Mouse (Mus musculus) fat pad, adult 2 months (tissue): ENCODE measurements around the gene Coq6.
A peak's percentile ranks its signal among the peaks of the same experiment; 100 is the strongest.
"Not testable (repeated sequence)": the region's sequence is repeated elsewhere in the genome, so short reads cannot be mapped to it uniquely, and the experiment has no call there.

Experiments
- DNase-seq: peaks from one replicate; pipeline ENCODE4 v3.0.0-alpha.2; 2011; ENCODE audit warnings: low read depth, low spot score; ENCODE audit errors: extremely low read depth

The Coq6 gene

DNA sequence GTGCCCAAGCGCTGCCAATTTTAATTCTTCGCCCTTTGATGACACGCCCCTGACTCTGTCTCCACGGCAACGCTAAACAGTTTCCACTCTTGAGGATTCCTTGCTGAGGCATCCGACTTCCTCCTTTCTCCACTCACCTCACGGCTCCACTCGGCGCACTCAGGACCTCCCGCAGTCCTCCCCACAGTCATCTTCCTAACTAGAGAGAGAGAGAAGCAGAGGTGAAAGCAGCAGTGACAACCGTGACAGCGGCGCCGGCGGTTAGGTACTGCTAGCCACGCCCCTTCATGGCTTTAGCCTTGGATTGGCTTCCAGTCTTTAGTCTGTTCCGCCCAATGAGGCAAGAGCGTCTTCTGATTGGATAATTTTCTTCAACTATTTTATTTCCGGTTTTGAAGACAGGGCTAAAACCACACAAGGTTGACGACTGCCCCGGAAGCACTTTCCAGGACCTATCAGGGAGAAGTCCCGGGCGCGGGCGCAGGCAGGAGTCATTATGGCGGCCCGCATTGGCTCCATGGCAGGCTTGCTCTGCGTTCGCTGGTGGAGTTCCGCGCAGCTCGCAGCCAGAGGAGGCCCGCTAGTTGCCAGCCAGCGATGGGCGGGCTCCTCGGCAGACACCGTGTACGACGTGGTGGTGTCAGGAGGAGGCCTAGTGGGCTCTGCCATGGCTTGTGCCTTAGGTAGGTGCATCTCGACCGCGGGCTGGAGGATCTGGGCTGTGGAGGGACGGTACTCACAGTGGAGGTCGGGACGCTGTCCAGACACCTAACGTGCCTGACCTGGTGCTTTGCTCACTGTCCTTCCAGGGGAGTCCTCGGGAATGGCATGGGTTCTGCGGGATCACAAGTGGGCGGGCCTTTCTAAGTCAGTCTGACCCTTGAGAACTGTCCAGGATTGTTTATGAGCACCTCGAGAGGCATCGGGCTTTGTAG lies at the start of gene Coq6, which contains the start of gene Fam161b:
Coq6 (plus strand) TSS at position 103 of the 935 bp plus-strand sequence.
Fam161b (minus strand) TSS at position 279 of the 935 bp plus-strand sequence.
- DNase-seq, result peak; percentile 94

DNA sequence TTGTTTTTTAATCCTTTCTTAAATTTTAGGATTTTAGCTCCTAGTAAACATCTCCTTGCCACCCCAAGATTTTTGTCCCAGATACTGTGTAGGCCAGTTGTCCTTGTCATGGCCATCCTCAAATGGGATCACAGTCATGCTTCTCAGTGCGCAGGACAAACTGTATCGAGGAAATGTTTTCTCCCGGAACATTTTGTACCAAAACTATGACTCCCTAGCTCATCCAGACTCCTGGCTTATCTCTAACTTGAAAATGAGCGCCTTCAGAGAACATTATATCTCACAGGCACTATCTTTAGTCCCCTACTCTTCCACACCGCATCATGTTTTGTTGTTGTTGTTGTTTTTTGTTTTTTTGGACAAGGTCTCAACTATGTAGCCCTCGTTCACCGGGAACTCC lies 45.5 kb upstream of the Coq6 start:
- DNase-seq, result no peak

- no peak for DNase-seq
Measured at GRCm38 (mm10) chr12:84316721-84317621, 44.5 kb upstream of the Coq6 start, which contains the start of gene Zfp410. Gene Zfp410, plus strand, starts transcription at chr12:84316852.

DNA sequence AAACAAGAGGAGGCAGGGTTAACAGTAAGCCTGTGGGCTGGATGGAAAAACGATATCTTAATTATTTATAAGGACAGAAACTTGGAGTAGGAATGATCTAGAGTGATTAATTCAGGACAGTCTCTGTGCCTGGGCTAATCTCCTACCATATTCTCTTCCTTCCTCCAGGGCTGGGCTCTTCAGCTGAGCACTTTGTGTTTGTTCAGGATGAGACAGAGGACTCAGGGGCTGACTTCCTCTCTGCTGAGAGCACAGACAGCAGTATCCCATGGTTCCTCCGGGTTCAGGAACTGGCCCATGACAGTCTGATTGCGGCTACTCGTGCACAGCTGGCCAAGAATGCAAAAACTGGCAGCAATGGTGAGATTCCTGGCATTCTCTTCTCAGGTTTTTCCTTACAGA lies 34.3 kb upstream of the Coq6 start:
- no peak for DNase-seq

- DNase-seq, result no peak
Measured at GRCm38 (mm10) chr12:84336963-84337625, 24.4 kb upstream of the Coq6 start.

GRCm38 (mm10) chr12:84347192-84347591 lies 14.3 kb upstream of the Coq6 start:
- no peak for DNase-seq

DNA sequence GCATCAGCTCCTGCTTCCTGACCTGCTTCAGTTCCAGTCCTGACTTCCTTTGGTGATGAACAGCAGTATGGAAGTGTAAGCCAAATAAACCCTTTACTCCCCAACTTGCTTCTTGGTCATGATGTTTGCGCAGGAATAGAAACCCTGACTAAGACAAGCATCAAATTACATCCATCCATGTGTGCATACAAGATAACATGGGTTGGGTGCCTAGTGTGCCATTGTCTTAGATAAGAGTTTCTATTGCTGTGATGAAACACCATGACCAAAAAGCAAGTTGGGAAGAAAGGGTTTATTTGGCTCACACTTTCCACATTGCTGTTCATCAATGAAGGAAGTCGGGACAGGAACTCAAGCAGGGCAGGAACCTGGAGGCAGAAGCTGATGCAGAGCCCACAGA lies 2.8 kb upstream of the Coq6 start:
- not testable (repeated sequence) for DNase-seq

DNA sequence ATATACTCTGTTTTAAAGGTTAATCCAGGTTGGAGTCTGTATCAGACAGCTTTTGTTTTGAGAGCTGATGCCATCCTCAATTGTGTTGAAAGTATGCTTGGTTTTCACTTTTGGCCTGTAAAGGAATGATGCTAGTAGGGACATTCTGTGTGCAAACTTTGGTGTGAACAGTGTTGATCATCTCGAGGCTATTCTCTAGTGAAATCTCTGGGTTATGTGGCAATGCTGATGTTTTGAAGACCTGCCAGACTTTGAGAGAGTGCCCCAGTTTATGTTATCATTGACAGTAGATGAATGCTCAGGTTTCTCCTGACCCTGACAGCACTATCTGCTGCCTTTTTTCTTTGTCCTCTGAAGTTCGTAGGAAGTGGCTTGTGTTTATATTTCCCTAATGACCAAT lies 1.4 kb downstream of the Coq6 start:
- DNase-seq, result peak; percentile 72

DNA sequence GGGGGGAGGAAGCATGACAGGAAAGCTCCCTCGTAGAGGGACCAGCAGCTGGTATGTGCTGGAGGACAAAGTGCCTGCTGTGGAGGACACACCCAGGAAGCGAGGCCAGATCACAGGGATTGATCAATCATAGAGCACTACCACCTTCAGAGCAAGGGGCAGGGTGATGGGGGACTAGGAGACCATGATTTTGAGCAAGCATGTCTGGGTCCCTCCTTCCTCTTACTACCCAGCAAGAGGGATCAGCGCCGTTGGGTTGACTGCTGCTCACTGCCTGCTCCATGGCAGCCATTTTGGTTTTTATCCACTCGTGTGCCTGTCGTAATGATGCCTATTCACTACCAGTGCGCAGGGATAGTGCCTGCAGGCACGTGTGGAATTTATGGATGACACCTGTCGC lies 2.8 kb downstream of the Coq6 start:
- DNase-seq, result no peak

GRCm38 (mm10) chr12:84365137-84365536 lies 3.7 kb downstream of the Coq6 start:
- DNase-seq, result peak; percentile 95

GRCm38 (mm10) chr12:84366971-84367370 lies 5.5 kb downstream of the Coq6 start:
- no peak for DNase-seq

DNA sequence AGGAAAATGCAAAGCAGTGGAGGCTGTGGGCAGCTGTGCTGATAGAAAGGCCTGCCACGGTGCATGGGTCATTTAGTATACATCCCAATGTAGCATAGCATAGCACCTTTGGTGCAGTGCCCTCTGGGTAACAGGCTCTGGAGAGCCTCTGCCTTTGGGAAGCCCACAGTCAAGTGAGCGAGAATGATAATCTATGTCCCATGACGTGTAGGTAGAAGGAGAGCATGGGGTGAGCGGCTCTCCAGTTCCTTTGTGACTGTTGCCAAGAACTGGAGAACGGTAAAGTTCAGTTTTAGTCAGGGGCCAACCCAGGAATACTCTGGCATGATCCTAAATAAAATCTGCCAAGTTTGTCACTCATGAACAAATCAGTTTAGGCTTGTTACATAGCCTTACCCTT lies 10.2 kb downstream of the Coq6 start:
- no peak for DNase-seq

GRCm38 (mm10) chr12:84373831-84374481 lies 12.5 kb downstream of the Coq6 start:
- no peak for DNase-seq

DNA sequence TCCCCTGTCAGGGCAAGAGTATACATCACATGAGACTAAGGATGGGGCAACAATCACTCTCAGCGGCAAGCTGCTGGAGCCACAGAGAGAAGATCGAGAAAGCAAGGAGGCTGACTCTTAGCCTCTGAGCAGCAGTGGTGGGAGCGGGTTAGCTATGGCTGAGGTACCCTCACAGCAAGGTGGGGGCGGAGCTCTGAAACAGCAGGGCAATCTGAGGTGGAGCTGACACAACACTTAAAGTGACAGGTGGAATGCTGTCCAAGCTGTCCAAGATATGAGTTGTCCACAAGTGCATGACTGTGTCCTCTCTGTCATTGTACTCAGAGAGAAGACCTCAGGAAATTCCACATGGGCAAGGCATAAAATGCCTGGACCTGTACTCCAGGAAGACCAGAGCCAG lies 20.9 kb downstream of the Coq6 start:
- no peak for DNase-seq

DNA sequence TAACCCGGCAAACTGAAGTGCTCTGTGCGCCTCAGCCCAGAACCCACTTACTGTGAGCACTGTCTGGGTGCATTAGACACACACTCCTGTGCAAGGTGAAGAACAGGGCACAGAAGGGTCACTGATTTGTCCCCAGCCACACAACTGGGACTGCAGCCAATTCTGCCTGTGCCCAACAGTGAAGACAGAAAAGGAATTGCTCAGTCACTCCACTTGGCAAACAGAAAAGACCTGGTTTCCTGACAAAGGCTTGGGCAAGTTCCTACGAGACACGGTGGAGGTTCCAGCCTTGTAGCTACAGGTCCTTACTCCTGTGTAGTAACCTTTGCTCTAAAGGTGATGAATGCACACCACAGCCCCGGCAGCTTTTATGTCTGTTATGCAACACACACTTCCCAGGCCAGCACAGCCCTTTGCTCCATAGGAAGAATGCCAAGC lies 23.2 kb downstream of the Coq6 start:
- DNase-seq, result peak; percentile 99

DNA sequence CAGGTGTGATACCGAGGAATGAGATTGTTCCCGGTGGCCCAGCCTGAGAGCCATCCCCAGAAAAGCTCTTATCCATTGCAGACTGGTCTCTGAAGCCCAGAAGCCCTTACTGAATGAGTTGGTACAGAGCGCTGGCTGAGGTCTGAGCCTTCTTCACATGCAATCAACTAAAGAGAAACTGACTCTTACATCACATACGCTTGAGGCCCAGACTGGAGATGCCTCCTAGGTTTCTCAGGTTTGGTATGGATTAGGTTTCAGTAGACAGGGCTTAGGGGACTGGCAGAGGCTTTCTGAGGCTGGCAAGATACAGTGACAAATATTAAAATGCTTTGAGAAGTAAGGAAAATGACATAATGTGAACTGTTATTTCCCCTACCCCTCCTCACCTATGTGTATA lies 24.0 kb downstream of the Coq6 start:
- peak; percentile 97 for DNase-seq

DNA sequence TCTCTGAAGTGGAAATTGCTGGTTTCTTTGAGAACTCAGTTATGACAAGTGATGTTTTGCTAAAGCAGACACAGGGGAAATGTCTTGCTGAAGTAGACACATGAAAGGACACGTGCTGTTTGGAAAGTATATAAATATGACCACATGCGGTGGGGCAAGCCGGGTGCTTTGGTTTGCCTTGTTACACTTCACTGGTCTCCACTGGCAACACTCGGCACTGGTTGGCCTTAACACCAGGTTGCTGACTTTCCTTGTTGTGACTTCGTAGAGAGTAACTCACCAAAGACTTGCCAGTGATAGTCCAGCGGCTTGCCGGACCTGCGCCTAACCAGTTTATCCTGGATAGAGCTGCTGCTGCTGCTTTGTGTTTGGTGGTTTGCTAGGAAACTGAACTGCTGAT lies 26.6 kb downstream of the Coq6 start:
- no peak for DNase-seq

GRCm38 (mm10) chr12:84388774-84389400 lies 27.4 kb downstream of the Coq6 start:
- no peak for DNase-seq

DNA sequence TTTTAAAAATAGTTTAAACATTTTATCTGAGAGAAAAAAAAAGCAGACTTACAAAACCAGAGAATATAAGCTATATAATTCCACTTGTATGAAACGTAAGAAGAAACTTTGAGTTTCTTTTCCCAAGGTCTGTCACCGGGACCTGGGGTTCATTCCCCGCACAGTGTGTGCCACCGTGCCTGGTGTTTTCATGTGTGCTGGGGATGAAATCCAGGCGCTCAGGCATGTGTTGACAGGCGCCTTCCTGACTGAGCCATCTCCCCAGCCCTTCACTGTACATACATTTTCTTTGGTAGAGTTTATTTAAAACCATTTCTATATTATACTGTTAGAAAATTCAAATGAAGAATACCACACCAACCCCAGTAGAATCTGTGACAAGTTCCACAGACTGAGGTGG lies 28.9 kb downstream of the Coq6 start:
- no peak for DNase-seq

GRCm38 (mm10) chr12:84392681-84393080 lies 31.2 kb downstream of the Coq6 start:
- no peak for DNase-seq
